Mouse (Mus musculus): ENCODE results near the gene Ctnnd2.

Ctnnd2 gene

DNA sequence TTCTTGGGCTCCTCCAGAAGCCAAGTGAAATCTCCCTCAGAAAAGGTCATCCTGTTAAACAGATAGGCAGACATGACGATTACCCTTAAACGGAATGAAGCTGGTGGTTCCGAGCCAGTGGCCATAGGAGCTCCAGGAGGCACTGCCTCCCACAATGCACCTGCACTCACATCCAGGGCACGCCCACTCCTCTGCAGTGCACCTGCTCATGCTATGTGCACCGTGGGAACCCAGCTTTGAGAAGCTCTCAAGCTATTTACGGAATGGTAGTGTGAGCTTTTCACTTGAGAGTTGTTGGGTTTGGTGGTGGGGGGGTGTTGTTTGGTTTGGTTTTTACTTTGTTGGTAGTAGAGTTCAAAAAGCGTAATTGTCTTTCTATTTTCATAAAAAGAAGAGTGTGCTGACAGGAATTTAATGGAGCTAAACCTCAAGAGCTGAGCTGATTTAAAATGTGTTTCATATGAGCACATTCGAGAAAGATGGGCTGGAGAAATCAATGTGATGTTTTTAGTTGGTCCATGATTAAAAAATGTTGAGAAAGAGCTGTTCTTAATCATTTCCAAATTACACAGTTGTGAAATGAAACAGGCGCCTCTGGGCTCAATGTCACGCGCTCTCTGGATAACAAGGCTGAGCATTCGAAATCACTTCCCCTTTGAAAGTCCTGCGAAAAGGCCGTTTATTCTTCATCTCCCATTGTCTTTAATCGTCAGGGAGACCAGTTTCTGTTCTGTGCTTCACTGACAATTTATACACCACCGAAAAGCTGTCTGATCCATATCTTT, 802.8 kb downstream of the Ctnnd2 start:
- intact Hi-C loops (cut with DNase I), result no loop called here

DNA sequence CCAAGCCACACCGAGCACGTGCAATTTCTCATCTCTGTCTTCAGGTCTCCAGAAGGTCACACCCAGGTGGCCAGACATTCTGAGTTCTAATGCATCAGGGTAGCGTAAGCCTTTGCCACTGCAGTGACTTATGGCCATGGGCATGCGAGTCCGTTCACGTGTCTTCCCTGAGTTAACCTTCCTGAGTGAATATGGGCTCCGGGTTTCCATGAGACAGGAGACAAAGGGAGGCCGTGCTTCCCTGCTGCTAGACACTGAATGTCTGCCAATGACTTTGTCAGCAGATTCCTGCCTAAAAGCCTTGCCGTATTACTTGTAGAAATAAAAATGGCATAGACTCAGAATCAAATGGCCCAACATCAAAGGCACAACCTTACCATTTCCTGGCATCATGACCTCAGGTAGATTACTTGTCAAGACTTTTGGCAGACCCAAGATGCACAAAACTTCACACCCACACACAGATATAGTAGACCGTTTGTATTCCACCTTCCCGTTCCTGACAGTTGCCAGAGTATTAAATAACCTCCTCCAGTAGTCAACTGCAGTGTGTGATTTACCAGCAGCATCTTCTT, 804.9 kb downstream of the Ctnnd2 start:
- intact Hi-C loops (cut with DNase I), result no loop called here

DNA sequence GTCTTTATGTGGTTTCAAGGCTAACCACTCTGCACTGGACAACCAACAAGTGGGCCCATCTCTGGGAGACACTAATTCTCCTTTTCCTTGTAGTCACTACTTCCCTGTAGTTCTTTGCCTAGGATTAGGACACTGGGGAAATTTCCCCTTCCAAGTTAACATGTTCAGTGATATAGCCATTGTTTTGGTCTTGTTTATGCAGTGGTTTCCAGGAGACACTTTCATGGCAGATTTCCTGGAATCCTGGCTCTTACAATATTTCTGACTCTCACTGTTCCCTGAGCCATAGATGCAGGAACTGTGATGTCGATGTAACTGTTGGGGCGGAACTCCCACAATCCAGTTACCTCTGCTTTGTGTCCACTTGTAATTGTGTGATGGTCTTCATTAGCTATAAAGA, 814.5 kb downstream of the Ctnnd2 start:
- intact Hi-C loops (cut with DNase I), result no loop called here

DNA sequence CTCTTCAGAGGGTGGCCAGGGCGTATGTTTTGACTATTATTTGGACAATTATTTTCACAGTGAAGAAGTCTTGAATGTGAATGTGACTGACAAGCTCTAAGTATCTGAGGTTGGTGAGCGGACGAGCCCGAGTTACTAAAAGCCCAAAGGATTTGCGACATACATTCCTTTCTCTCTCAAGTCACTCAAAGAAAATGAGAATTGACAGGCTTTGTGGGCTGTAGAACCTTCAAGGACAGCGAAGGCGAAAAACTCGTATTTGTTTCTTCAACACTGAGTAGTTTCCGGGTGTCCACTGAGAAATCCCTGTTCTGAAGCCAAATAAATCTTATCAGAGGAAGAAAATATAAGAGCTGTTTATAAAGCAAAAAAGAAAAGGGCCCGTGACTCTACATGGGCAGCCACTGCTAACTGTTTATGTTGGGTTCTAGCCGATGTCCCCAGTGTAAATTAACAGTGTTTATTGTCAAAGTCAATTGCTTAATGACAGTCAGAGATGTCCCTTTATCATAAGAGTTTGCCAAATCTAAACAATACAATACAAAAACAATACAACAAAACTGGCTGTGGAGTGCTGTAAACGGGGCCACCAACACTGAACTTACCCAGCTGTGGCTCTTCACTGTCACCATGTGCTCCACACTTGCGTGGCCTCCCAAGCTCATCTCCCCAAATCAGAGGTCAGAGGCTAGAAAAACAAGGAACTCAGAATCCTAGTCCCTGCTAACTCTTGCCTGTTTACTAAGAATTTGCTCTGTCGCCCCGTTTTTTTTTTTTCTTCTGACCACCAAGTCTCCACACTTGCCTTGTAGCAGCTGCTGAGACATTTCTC, 818.2 kb downstream of the Ctnnd2 start:
- intact Hi-C loops (cut with DNase I), result no loop called here

DNA sequence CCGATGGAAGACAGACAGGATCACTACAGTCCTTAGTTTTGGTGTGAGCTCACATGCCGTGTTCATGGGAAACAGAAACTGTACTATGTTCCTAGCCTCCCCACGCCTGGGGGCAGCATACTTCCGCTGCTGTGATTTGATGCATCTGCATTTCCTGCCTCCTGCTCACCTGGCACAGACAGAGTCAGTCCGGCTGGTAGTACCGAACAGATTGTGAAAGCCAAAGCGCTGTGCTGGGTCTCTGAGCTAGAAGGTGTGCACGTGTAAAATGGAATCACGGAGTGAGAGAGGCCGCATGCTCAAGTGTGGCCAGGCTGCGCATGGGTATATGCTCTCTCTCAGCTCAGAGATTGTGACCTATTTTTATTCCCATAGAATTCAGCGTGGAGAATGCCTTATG, 820.0 kb downstream of the Ctnnd2 start:
- intact Hi-C loops (cut with DNase I), result no loop called here

DNA sequence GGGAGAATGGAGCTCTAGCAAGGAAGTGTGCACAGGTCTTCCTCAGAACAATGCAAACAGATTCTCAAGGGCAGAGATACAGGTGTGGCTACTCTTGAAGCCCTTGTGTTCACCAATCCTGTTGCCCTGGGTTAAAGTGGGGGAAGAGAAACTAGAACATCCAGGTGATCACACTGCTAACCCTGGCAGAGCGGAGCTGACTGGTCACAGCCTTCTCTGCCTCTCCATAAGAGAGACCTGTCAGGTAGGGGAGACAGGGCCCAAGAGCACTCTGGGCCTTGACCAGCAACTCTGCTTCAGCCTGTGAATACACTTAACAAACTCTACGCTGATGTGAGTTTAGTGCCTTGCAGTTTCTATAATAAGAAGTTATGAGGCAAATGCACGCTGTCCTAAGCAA, 820.5 kb downstream of the Ctnnd2 start:
- intact Hi-C loops (cut with DNase I), result no loop called here

DNA sequence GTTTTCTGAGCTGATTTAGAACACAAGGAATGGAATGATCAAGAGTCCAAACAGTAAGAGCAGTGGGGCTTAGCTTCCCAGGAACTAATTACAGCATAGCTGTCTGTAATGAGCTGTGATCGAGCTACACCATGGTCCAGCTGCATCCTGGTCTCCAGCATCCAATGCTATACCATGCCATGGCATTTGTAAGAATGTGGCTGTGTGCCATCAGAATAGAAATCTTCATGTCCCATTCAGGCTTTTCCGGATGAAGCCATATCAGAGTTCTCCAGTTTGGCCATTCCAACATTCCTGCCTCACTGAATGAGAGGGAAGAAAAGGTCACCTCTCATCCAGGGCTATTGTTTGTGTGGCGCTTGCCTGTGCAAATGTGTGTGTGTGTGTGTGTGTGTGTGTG, 823.0 kb downstream of the Ctnnd2 start:
- intact Hi-C loops (cut with DNase I), result no loop called here

DNA sequence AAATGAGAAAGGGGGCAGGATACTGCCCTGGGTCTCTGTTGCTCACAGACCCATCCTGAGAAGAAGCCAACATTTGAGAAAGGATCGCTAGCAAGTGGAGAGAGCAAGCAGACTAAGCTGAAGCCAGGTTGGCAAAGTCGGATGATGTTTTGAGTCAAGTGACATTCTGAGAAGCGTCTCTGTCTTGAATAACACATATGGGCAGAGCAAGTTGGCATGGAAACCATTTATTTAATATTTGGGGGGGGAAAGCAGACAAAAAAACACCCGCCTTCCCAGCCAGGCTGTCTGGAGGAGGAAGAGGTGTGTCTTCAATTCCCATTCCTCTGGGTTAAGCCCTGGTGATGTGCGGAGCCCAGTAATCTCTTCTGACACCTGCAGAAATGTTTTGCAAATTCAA, 832.1 kb downstream of the Ctnnd2 start:
- intact Hi-C loops (cut with DNase I), result no loop called here

DNA sequence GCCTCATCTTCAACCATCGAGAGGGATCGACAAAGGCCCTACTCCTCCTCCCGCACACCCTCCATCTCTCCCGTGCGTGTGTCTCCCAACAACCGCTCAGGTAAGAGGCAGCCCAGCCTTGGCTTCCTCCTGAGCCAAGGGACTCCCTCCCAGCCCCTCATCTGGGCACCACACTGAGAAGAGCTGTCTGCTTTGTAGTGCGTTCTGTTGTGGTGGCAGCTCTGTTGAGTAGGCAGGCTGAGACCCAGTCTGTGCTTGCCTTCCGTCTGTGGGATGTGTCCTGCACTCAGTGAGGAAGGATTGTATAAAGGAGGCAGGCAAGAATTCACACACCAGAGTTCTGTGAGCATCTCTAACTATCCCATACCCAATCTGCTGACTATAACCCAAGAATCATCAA, 832.6 kb downstream of the Ctnnd2 start:
- intact Hi-C loops (cut with DNase I), result no loop called here

DNA sequence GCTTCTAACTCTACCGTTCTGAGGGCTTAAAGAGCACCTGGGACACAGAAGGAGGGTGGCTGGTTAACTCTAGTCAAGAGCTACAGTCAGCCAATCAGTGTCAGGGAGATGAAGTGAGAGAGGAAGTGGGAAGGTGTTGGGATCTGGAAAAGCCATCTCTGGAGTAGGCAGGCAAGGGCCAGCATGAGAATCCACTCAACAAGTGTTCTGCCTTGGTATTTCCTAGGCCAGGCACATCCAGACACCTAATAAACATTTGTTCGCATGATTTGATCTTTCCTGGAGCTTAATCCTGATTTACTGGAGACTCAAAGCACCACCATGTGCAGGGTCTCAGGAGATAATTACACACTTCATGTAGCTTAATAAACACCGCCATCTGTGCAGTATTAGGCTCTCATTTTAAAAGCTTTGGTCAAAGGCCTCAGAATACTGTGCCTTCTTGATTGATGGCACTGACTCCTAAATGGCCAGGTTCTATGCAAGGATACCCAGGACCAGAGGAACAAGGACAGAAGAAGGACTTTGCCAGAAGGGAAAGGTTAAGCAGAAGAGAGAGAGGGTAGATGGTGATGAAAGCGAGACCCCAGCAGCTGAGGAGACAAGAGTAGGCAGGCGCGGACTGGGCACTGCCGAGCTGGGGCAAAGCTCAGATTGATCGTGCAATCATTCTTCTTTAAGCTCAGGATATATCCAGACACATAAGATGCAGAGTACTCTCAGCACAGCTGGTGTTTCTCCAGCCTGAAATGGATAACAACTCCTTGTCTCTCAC, 833.8 kb downstream of the Ctnnd2 start:
- intact Hi-C loops (cut with DNase I), result no loop called here

DNA sequence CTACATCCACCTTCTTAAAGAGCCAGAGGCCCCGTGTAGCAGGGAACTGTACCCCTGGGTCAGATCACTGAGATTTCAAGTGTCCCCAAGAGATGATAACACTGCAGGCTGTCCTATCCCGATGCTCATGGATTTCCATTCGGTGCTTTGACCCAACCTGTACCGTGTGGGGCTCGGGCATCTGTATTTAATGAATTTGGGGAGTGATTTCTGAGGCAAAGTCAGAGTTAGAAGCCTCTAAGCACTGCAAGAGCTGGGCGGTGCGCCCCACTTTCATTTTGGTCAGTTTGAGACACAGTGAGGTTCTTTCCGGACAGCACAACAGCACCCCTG, 834.4 kb downstream of the Ctnnd2 start:
- intact Hi-C loops (cut with DNase I), result no loop called here

DNA sequence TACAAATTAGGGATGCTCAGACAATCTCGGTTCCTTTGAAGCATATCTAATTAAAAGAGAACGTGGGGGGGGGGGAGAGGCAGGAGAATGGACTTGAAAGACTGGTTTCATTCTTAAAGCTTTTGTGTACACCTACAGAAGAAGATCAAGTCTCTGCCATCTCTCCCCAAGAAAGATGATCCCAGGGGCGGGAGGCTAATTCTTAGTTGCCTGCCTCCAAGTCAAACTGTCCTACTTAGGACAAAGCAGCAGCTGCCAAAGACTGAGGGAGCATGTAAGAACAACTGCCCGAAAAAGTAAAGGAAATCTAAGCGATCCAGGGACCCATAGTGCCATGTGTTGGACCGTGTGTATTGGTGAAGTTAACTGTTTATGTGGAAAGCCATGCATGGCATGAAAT, 836.2 kb downstream of the Ctnnd2 start:
- intact Hi-C loops (cut with DNase I), result no loop called here

DNA sequence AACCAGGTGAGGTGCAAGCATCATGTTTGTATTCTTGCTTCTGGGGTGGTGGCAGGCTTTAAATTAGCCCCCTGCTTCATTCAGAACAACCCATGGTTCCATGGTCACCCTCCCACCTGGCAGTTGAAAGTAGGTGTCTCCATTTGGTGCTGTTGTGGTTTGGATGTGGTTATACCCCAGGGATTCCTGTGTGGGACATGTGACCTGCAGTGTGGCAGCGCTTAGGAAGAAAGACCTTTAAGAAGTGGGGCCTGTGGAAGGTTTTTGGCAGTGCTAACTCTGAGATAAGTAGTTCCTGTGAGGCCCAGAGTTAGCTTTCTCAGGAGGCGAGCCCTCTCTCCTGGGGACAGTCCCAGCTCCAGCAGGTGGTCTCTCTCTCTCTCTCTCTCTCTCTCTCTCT, 848.4 kb downstream of the Ctnnd2 start:
- intact Hi-C loops (cut with DNase I), result no loop called here

DNA sequence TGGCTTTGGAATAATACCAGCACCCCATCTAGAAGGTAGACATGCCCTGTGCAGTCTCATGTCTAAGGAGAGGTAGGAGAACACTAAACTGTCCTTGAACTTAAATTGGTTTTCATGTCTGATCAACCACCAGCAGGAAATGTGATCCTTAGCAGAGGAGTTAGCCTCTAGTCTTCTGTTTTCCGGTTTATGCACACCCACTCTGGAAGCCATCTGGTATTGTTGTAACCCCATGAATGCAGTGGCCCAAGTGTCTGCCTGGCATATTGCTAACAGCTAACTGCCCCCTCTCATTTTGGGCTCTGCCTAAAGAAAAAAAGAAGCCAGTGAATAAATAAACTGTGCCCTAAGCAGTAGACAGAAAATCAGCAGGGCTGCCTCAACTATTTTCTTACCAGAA, 849.6 kb downstream of the Ctnnd2 start:
- intact Hi-C loops (cut with DNase I), result no loop called here

DNA sequence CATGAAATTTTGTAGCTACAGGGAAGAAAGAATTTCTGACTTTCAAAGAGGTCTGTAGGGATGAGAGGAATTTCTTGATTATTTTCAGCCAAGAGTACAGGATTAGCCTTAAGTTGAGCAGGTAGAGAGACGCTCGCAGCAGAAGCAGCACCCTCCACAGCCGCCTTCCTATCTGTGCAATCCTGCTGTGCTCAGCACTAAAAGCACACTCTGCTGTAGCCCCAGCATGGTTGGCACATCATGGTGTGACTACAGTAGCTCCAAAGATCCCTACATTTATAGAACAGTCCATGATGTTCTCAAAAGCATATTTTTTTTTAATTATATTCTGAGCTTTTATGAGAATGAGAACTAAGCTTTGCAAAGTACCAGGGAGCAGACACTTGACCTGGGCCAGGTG, 850.1 kb downstream of the Ctnnd2 start:
- intact Hi-C loops (cut with DNase I), result no loop called here

DNA sequence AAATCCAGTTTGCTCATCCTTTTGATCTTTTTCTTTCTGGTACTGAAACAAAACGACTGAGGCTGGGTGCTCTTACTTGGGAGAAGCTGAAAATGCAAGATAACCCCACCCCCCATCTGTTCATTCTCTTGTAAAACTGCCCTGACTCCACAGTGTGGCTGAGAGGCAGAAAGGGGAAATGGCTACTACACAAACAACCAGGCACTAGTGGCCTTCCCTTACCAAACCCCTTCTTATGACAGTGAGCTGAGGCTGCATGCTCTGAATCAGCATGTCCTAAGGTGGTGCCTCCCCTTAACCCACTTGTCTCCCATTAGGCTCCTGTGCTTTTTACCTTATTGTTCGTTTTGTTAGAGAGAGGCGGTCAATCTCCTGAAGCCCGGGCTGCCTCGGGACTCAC, 851.4 kb downstream of the Ctnnd2 start:
- intact Hi-C loops (cut with DNase I), result no loop called here

DNA sequence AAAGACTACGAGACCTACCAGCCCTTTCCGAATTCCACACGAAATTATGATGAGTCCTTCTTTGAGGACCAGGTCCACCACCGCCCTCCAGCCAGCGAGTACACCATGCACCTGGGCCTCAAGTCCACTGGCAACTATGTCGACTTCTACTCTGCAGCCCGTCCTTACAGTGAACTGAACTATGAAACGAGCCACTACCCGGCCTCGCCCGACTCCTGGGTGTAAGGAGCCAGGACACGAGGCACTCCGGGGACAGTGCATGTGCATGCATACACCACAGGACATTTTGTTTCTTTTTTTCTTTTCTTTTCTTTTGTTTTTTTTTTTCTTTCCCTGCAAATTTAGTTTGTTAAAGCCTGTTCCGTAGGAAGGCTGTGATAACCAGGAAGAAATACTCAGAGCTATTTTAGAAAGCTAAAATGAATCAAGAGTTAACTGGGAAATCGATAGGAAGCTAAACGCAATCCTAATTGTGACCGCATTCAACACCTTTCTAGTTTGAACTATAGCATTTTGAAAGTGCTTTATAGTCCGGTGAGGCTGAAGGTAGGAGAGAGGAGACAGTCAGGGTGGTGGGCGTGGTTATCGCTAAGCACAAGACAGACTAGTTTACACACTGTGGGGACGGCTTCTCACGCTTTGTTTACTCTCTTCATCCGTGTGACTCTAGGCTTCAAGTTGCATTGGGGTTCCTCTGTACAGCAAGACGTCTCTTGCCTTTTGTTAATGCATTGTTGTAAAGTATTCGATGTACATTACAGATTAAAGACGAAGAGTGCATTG, 855.2 kb downstream of the Ctnnd2 start:
- intact Hi-C loops (cut with DNase I), result no loop called here

DNA sequence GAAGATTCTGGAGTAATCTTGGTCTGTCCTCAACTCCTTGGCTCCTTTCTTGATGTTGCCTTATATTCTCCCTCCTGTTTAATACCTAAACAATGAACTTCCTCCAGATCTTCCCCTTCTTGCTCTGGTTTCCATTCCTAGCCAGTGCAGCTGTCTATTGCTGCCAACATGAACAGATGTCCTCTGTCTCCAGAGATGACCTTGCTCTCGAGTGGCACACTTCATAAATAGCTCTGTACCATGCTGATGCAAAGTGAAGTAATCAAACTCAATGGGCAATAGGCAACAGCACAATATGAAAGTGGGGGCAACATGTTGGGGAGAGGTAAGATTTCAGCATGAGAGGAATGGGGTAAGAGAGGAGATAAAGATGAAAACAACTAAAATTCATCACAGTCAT, 872.6 kb downstream of the Ctnnd2 start:
- intact Hi-C loops (cut with DNase I), result no loop called here

DNA sequence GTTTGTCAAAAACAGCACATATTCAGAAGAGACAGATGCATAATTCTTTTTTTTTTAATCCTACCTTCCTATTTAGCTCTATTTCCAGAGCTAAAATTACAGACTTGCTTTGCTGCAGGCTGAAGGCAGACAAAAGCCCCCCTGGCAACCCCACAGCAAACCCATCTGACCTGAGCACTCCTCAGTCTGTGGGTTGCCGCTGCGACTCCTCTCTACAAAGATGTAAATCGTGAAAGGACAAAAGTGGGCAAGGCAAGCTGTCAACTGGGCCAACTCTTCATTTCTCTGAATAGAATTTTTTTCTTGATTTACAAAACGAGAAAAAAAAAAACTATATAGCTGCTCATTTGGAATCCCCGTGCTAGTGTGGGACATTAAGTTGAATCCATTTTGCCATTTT, 879.1 kb downstream of the Ctnnd2 start:
- intact Hi-C loops (cut with DNase I), result no loop called here

DNA sequence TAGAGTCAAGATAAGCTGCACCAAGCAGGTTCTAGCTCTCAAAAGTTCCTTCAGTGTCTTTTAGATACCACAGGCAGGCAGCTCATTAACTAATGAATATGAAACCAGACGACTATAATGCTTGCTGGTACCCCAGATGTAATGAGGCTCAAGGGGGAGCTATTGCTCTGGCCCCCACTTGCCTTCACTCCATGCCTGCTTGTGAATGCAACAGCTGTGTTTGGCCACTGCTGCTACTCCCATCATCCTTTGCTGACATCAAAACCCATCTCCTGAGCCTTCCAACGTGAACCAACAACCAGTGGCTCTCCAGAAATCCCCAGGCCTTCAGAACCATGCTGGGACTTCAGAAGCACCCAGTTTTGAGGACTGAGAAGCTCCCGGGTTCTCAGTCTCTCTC, 883.8 kb downstream of the Ctnnd2 start:
- intact Hi-C loops (cut with DNase I), result no loop called here

DNA sequence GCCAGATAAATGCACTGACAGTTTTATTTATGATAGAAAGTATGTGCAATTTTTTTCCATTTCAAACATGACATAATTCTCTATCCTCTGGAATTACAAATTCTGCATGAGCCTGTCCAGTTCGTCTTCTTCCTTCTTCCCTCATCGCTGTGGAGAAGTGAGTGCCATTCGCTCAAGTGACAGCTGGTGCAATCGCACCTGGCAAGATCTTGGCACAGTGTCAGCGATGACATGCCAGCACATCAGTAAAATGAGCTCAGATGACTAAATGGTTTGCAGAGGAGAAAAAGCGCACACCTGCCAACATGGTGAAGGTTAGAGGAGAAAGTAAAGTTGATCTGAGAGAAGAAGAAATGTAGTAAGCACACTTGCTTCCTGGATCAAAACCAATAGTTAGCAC, 885.9 kb downstream of the Ctnnd2 start:
- intact Hi-C loops (cut with DNase I), result no loop called here
